Mouse (Mus musculus) stomach, postnatal 0 days (tissue): ENCODE results near the gene Lifr.

Experiments used
- CTCF ChIP-seq: IDR thresholded peaks from 2 replicates; pipeline ENCODE4 v1.5.1; 2016; ENCODE audit warnings: antibody characterized with exemption, low read depth, mild to moderate bottlenecking, moderate library complexity
- EP300 ChIP-seq: optimal IDR thresholded peaks from 2 replicates; pipeline ENCODE3; 2016; ENCODE audit warnings: antibody characterized with exemption

DNA sequence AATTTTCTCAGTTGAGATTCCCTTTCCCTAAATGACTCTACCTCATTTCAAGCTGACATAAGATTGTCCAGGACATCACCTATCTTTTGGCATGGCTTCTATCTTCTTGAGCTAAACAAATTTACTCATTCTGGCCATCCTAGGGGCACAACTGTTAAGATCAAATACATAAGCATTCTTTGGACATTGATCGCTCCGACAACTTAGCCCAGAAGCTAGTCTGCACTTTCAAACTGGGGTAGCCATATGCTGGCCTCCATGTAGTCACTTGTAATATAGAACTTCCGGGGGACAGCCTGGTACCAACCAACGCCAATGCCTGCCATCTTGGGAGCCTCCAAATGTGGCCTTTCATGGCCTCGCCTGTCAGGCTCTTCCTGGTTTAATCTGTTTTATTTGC, 112.6 kb downstream of the Lifr start:
- no peak for TF ChIP-seq CTCF
- TF ChIP-seq EP300: no peak
